Mouse (Mus musculus) erythroblast, embryonic 14.5 days (primary cell): ENCODE results near the gene Gm11568. TPM values are rescaled to one million over a fixed set of nuclear protein-coding genes. Genes with fewer than 3 reads are reported as not detected.
"Not testable (repeated sequence)": the region's sequence is repeated elsewhere in the genome, so short reads cannot be mapped to it uniquely, and the experiment has no call there.

ENCODE experiments used
- H3K27me3 ChIP-seq: 2 replicates; pipeline ENCODE4 v1.6.1; 2012; ENCODE audit warnings: inconsistent platforms; ENCODE audit not compliant: control insufficient read depth
- H3K36me3 ChIP-seq: 2 replicates; pipeline ENCODE4 v1.6.1; 2012; ENCODE audit warnings: mild to moderate bottlenecking, inconsistent platforms; ENCODE audit not compliant: control insufficient read depth
- H3K4me1 ChIP-seq: 2 replicates; pipeline ENCODE4 v1.6.1; 2012; ENCODE audit warnings: inconsistent platforms; ENCODE audit not compliant: control insufficient read depth
- H3K4me3 ChIP-seq: replicated peaks from 2 replicates; pipeline ENCODE3; 2012; ENCODE audit warnings: moderate library complexity, mild to moderate bottlenecking, inconsistent platforms
- H3K9me3 ChIP-seq: 2 replicates; pipeline ENCODE4 v1.6.1; 2012; ENCODE audit warnings: low read length, inconsistent platforms, mixed read lengths; ENCODE audit not compliant: control insufficient read depth
- GATA1 ChIP-seq: IDR thresholded peaks from 2 replicates; pipeline ENCODE4 v1.6.1; 2012; ENCODE audit warnings: low read length, inconsistent platforms, mixed read lengths
- TAL1 ChIP-seq: IDR thresholded peaks from 3 replicates; pipeline ENCODE4 v1.6.1; 2012; ENCODE audit warnings: low read length, inconsistent platforms, mixed read lengths
- polyA plus RNA-seq: library from polyadenylated mRNA; stranded (reverse); fragments of >175 nt; gene quantifications from 2 replicates; pipeline ENCODE4 v1.2.3, GENCODE M21; 2012

Gm11568 gene
- polyA plus RNA-seq: 0.04 TPM in 1 of 2 replicates, not detected in the other

DNA sequence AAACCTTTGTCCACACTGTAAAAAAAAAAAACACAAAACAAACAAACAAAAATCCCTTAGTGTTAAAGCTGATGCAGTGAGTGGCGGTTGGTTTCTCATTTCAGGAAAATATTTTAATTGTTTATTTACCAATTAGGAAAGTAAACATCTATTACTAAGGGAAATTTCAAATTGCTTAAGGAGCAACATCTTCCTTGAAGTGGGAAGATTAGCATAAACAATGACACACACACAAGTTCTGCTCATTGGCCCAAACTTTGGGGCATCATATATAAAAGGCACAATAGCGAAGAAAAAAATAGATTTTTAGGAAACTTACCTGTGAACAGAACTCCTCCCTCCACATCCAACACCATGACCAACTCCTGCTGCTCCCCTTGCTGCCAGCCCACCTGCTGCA is at the start of gene Gm11568:
Gene Gm11568, plus strand, starts transcription at position 301 of the 400 bp plus-strand sequence.
- H3K27me3 ChIP-seq: no peaks in the 10 kb centered on the region
- no peak within 1 kb of the TSS for H3K4me3 ChIP-seq
- no peaks in the 10 kb centered on the region for H3K36me3 ChIP-seq
- no peak for TF ChIP-seq TAL1
- TF ChIP-seq GATA1: no peak
- no peaks in the 10 kb centered on the region for H3K9me3 ChIP-seq
- no peaks in the 10 kb centered on the region for H3K4me1 ChIP-seq

DNA sequence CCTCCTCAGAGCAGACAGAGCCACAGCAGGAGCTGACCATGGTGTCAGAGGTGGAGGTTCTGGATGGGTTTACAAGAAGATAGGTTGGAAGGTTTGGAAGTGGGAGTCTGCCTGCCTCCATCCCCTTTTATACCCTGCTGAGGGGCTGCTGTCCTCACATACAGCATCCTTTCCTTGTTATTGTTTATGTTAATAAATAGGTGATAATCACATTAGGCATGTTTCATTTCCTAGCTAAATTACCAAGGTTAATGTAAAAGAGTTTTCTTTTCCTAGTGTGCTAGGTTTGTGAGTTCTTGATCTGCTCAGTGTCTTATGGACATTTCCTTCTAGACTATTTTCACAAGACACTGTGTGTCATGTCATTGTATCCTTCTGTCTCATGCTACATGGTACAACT is 47.9 kb upstream of the Gm11568 start, which contains the start of gene Krtap4-13:
Gene Krtap4-13, minus strand, starts transcription at position 101 of the 400 bp plus-strand sequence.
- H3K4me3 ChIP-seq, H3K9me3 ChIP-seq, H3K36me3 ChIP-seq, H3K4me1 ChIP-seq, H3K27me3 ChIP-seq: not testable (repeated sequence)

DNA sequence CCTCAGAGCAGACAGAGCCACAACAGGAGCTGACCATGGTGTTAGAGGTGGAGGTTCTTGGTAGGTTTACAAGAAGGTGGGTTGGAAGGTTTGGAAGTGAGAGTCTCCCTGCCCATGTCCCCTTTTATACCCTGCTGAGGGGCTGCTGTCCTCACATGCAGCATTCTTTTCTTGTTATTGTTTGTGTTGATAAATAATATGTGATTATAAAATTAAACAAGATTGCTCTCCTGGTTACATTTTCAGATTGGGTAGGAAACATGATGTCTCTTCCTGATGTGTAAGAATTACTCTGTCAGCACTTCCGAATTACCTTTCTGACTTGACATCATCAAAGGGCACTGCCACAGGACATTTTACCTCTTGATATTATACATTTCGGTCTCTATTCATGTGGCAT is 42.2 kb upstream of the Gm11568 start, which contains the start of gene Gm11564:
Gene Gm11564, minus strand, starts transcription at position 101 of the 400 bp plus-strand sequence.
- not testable (repeated sequence) for H3K36me3 ChIP-seq, H3K4me1 ChIP-seq, H3K9me3 ChIP-seq, H3K27me3 ChIP-seq, H3K4me3 ChIP-seq

DNA sequence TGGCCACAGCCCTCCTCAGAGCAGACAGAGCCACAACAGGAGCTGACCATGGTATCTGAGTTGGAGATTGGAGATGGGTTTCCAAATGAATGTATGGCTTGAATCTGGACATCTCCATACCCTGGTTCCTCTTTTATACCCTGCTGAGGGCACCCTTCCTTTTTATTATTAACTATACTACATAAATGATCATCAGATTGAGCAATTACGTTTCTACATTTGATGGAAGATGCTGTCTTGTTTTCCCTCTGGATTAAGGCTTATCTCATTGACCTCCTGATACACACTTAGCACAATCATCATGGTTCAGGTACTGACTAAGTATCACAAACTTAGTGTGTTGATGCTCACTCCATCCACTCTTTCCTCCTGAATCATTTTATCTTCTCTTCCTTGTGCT is 19.8 kb upstream of the Gm11568 start, which contains the start of gene 2300003K06Rik:
Gene 2300003K06Rik, minus strand, starts transcription at position 101 of the 400 bp plus-strand sequence.
- no peaks in the 10 kb centered on the region for H3K36me3 ChIP-seq
- no peaks in the 10 kb centered on the region for H3K4me1 ChIP-seq
- TF ChIP-seq GATA1 (no peak), TAL1 (no peak)
- H3K27me3 ChIP-seq: no peaks in the 10 kb centered on the region
- peaks cover 15% of the 10 kb centered on the region for H3K9me3 ChIP-seq
- no peak within 1 kb of the TSS for H3K4me3 ChIP-seq

DNA sequence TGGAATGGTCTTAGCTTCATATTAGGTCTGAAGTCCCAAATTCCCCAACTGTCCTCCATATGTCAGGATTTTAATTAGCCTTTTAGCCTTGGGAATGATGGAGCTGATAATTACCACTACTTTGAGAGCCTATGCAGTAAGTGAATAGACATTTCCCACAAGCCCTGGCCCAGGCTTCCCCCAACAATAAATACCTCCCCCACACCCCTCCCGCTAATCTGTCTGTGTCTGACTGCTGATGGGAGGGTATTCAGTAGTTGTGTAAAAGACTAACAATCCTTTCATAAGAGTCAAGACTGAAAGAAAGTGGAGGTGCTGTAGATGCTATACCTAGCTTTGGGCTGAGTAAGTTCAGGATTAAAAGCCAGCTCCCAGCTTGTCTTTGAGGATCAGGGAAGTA is 15.5 kb upstream of the Gm11568 start:
- H3K4me3 ChIP-seq: no peak overlapping the region
- TF ChIP-seq GATA1 (no peak), TAL1 (no peak)

DNA sequence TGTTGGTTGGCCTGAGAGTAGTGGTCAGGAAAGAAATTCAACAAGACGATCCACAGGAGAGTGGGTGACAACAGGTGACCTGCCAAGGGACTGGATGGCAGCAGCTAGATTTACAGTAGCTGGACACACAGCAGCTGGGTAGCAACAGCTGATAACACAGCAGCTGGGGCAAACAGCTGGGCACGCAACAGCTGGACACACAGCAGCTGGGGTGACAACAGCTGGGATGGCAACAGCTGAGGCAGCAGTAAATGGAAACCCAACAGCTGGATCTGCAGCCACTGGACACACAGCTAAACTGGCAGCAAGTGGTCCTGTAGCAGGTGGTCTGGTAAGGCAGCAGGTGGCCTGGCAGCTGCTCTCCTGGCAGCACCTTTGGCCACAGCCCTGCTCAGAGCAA is 11.0 kb upstream of the Gm11568 start:
- Histone ChIP-seq H3K36me3 (no peaks in the 10 kb centered on the region), H3K9me3 (peaks cover 4% of the 10 kb centered on the region; the same call in 1 of the 2 replicates), H3K4me1 (no peaks in the 10 kb centered on the region), H3K4me3 (no peak overlapping the region), H3K27me3 (no peaks in the 10 kb centered on the region)
- TF ChIP-seq GATA1: no peak
- no peak for TF ChIP-seq TAL1

More for the DNA sequence above, 15.5 kb upstream of the Gm11568 start:
- no peaks in the 10 kb centered on the region for H3K4me1 ChIP-seq
- peaks cover 12% of the 10 kb centered on the region for H3K9me3 ChIP-seq
- H3K27me3 ChIP-seq: no peaks in the 10 kb centered on the region
- no peaks in the 10 kb centered on the region for H3K36me3 ChIP-seq

DNA sequence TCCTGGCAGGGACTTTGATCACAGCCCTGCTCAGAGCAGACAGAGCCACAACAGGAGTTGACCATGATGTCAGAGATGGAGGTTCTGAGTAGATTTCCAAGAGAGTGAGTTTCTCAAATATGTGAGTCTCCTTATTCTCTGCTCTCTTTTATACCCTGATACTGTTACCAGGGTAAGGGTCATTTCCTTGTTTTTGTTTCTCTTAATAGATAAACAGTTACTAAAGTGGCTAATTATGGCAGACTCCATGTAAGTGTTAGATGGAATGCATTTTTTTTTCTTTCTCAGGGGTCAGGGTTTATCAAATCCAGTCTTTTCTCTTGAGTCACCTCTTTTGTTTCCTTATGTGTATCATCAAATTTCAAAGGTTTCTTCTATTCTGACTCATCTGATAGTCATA is 6.2 kb upstream of the Gm11568 start, which contains the start of gene Krtap4-16:
Gene Krtap4-16, minus strand, starts transcription at position 101 of the 400 bp plus-strand sequence.
- TF ChIP-seq GATA1 (no peak), TAL1 (no peak)
- H3K4me1 ChIP-seq: no peaks in the 10 kb centered on the region
- no peaks in the 10 kb centered on the region for H3K27me3 ChIP-seq
- H3K36me3 ChIP-seq: no peaks in the 10 kb centered on the region
- peaks cover 4% of the 10 kb centered on the region; the same call in 1 of the 2 replicates for H3K9me3 ChIP-seq
- H3K4me3 ChIP-seq: no peak within 1 kb of the TSS

DNA sequence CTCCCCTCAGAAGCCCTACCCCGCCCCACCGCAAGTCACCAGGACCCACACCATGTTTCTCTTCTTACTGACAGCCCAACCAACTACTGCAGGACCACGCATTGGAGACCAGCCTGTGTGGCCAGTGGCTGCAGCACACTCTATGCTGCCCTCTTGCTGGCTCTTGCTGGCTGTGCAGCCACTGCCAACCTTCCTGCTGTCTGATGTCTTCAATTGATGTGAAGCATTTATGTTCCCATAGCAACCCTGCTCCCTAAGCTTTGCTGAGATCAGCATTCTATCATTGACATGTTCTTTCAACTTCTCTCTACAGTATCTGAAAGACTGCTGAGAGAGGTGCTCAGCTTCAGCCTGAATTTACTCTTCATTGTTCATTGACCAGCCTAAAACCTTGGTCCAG is 3.6 kb upstream of the Gm11568 start:
- no peaks in the 10 kb centered on the region for H3K36me3 ChIP-seq
- peaks cover 2% of the 10 kb centered on the region; the same call in 1 of the 2 replicates for H3K9me3 ChIP-seq
- TF ChIP-seq GATA1: no peak
- no peak for TF ChIP-seq TAL1

DNA sequence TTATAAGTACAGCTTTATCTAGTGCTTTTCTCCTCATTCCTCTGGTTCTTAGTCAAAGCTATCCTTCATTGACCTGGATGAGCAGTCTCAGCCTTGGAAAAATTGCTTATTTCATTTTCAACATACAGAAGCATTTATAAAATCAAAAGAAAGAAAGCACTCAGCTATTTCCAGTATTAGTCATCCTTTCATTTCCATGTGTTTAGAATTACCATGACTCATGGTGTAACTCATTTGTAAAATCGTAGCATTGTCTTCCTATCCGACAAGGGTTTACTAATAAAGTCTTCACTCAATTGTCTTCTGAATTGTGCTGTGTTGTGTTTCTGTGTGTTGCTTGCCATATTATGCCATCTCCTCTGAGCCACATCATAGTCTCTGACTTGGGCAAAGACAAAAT is 1.0 kb downstream of the Gm11568 start:
- H3K4me3 ChIP-seq: no peak overlapping the region
- no peaks in the 10 kb centered on the region for H3K4me1 ChIP-seq
- no peaks in the 10 kb centered on the region for H3K36me3 ChIP-seq
- H3K27me3 ChIP-seq: no peaks in the 10 kb centered on the region
- H3K9me3 ChIP-seq: no peaks in the 10 kb centered on the region
- TF ChIP-seq TAL1 (no peak), GATA1 (no peak)

More for the DNA sequence above, 3.6 kb upstream of the Gm11568 start:
- H3K4me3 ChIP-seq: no peak overlapping the region
- no peaks in the 10 kb centered on the region for H3K4me1 ChIP-seq
- H3K27me3 ChIP-seq: no peaks in the 10 kb centered on the region

DNA sequence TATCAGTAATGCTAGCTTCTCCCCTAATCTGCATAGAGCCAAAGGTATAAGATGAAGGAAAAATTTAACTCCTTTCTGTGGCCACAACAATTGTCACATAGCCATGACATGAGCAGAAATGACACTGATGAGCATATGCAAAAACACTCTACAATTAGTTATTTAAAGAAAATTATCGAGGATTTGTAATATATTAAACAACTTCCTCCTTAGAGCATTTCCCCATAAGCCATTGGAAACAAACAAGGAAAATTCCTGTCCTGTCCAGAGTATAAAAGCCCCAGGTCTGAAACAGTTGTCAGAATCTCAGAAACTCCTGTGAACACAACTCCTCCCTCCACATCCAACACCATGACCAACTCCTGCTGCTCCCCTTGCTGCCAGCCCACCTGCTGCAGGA is 6.5 kb downstream of the Gm11568 start, which contains the start of gene Gm11559:
Gene Gm11559, plus strand, starts transcription at position 301 of the 400 bp plus-strand sequence.
- not testable (repeated sequence) for H3K9me3 ChIP-seq, H3K4me3 ChIP-seq, H3K4me1 ChIP-seq, H3K27me3 ChIP-seq, H3K36me3 ChIP-seq

DNA sequence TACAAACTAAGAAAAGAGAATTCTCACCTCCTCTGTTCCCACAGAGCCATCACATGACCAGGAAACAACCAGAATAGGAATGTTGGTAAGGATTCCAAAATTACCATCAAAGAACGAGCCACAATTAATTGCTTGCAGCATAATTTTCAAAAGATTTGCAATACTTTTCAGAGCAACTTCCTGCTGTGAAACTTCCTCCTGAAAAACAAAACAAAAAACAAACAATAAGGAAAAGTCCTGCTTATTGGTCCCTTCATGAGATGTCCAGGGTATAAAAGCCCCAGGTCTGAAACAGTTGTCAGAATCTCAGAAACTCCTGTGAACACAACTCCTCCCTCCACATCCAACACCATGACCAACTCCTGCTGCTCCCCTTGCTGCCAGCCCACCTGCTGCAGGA is 15.4 kb downstream of the Gm11568 start, which contains the start of gene Krtap9-1:
Gene Krtap9-1, plus strand, starts transcription at position 301 of the 400 bp plus-strand sequence.
- H3K9me3 ChIP-seq, H3K27me3 ChIP-seq, H3K4me3 ChIP-seq, H3K4me1 ChIP-seq, H3K36me3 ChIP-seq: not testable (repeated sequence)

DNA sequence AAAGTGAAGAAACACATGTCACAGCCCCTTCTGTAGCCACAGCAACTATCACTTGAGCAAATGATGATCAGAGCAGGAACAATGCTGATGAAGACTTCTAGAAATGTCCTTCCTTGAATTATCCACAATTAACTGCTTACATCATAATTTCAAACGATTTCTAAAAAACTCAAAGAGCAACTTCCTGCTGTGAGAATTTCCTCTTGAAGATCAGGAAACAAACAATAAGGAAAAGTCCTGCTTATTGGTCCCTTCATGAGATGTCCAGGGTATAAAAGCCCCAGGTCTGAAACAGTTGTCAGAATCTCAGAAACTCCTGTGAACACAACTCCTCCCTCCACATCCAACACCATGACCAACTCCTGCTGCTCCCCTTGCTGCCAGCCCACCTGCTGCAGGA is 21.2 kb downstream of the Gm11568 start, which contains the start of gene Gm11567:
Gene Gm11567, plus strand, starts transcription at position 301 of the 400 bp plus-strand sequence.
- not testable (repeated sequence) for H3K9me3 ChIP-seq, H3K36me3 ChIP-seq, H3K4me3 ChIP-seq, H3K27me3 ChIP-seq, H3K4me1 ChIP-seq
